Mouse (Mus musculus): ENCODE measurements around the gene Pirb. TPM values are rescaled to one million over a fixed set of nuclear protein-coding genes. Genes with fewer than 3 reads are reported as not detected.

The Pirb gene
- total RNA-seq (2023): 3.2 TPM

GRCm38 (mm10) chr7:3720268-3720667, at the start of gene Pirb:
TSS of gene Pirb (minus strand) at chr7:3720391.

DNA sequence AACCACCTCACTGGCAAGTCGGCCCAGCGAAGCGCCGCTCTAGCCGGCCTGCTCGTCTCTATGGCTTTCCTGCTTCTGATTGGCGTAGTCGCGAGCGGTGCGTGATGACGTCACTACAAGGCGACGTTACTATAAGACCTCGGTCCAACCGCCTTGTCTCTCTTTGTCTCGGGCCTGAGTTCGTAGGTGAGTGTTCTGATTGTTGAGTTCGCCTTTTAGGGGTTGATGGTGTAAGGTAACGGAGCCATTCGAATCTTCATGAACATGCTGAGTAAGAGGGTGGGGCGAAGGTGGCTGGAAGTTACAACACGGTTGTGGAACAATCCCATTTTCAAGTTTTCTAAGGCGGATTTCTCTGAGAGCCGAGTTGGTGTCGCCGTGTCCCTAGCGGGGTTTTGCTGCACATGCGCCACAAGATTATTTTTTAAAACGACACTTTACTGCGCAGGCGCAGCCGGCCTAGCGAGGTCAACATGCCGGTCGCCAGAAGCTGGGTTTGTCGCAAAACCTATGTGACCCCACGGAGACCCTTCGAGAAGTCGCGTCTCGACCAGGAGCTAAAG, 16.2 kb downstream of the Pirb start, which contains the start of gene Rps9:
TSS of gene Rps9 (plus strand) at position 115 of the 563 bp plus-strand sequence.

DNA sequence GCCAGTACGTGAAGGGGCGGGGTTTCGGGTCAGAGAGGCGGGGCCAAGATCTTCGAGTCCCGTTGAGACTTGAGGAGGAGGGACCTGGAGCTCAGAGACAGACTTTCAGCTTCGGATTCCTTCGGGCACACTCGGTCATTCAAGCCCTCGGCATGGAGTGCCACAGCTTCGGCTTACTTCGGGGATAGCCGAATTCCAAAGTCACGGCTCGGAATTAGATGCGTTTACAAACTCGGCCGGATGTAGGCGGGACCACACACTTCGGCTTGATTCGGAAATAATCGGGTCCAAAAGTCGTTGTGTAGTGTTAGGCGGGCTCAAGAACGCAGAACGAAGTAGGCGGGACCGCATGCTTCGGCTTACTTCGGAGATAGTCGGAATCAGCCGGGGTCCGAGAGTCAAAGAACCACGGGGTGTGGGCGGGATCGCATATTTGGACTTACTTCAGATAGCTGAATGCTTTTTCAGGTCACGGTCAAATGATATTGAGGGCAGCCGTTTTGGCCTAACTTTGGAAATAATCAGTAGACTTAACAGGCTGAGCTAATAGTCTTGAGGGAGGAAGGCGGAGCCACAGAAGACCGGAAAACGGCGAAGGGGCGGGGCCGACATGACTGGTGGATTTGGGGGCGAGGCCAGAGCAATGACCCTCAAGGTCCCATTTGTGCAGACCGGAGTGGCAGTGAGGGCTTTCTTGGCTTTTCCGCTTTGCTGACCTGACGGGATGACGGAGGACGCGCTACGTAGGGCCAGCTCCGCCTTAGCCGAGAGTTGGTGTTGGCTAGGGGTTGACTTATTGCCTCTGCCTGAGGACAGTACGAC, 27.0 kb downstream of the Pirb start, which contains the start of gene Mboat7:
TSS of gene Mboat7 (minus strand) at position 537 of the 822 bp plus-strand sequence.

GRCm38 (mm10) chr7:3692382-3692986, 27.7 kb downstream of the Pirb start, which contains the start of gene Tsen34:
TSS of gene Tsen34 (plus strand) at chr7:3692863.

DNA sequence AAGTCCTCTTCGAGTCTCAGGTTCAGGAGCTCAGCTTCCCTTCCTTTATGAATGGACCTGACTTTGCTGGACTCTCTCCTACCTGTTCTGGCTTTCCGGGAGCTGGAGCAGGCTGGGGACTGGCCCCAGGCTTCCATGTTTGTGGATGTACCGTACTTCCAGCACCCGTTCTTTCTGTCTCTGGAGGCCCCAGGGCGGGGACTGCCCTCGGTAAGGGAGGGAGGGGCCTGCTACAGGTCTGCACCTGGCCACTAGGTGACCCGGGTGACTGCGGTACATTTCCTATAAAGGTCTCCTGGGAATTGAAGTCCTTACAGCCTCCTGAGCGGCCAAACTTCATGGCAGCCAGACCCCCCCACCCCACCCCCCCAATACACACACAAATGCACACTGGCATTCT, 42.8 kb downstream of the Pirb start, which contains the start of gene Tmc4:
TSS of gene Tmc4 (minus strand) at position 212 of the 400 bp plus-strand sequence.

GRCm38 (mm10) chr7:3665215-3666114, 54.7 kb downstream of the Pirb start, which contains the start of gene Leng1:
TSS of gene Leng1 (minus strand) at chr7:3665840.

Other genes starting within 250 kb of the Pirb start
- not detected for gene Tarm1, start 217.8 kb downstream of the Pirb start, total RNA-seq (2023)
- gene Oscar, start 104.2 kb downstream of the Pirb start, total RNA-seq (2023): not detected
- 342 TPM for gene Ndufa3, start 103.0 kb downstream of the Pirb start, total RNA-seq (2023)
- 26.4 TPM for gene Tfpt, start 90.5 kb downstream of the Pirb start, total RNA-seq (2023)
- gene Prpf31, start 90.4 kb downstream of the Pirb start, total RNA-seq (2023): 65.7 TPM
- 113 TPM for gene Cnot3, start 75.1 kb downstream of the Pirb start, total RNA-seq (2023)
- 11.7 TPM for gene Leng1, start 54.6 kb downstream of the Pirb start, total RNA-seq (2023)
- 10.1 TPM for gene Tmc4, start 42.8 kb downstream of the Pirb start, total RNA-seq (2023)
- 19.7 TPM for gene Tsen34, start 27.5 kb downstream of the Pirb start, total RNA-seq (2023)
- gene Mboat7, start 26.9 kb downstream of the Pirb start, total RNA-seq (2023): 59.5 TPM
- 2,799 TPM for gene Rps9, start 16.4 kb downstream of the Pirb start, total RNA-seq (2023)
- 0.86 TPM for gene Gm15448, start 105.3 kb upstream of the Pirb start, total RNA-seq (2023)
- gene Pira2, start 124.7 kb upstream of the Pirb start, total RNA-seq (2023): 1.1 TPM
- gene Gm14548, start 177.7 kb upstream of the Pirb start, total RNA-seq (2023): 0.24 TPM
- gene Lilra6, start 195.1 kb upstream of the Pirb start, total RNA-seq (2023): 0.43 TPM

All from CD8-positive naive resting alpha-beta T cell, adult 57 days (primary cell).